Mouse (Mus musculus) left cerebral cortex, adult 9 months (tissue): Measurements from ENCODE around the gene Pdxp.

ENCODE experiments used
- DNase-seq, 2 experiments: peaks; one replicate each; pipeline ENCODE4 v3.0.0; 2022; ENCODE audit warnings: low spot score in 2 of 2

The Pdxp gene

DNA sequence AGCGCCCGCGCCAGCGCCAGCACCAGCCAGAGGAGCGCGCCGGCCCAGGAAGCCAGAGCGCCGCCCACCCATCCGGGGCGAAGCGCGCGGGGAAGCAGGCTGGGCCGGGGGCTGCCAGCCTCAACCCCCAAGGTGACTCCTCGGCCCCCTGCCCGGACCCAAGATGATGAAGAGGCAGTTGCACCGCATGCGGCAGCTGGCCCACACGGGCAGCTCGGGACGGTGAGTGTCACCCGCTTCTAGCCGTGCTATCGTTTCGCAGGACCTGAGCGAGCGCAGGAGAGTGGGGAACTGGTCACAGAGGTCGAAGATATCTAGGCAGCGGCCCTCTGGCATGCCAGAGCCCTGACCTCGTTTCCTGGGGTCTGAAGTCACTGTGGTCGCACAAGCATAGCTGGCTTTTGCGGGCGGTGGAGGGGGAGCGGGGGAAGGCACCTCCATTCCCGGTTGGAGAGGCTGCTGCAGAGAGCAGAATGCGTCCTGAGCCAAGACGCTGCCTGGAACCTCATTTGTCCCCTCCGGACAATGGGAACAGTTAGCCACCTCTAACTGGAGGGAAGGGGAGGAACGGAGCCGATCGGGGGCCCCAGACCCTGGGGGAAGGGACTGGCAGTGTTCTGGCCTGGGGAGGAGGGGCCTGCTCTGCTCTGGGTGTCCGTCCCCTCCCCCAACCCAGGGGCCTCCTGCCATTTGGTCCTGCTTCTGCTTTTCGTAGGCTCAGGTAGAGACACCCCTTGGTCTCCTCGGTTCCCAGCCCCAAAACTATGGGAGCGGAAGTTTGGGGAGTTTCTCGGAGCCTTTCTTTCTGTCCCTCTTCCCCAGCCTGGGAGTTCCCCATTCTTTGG lies 13.8 kb upstream of the Pdxp start, which contains the start of gene Sh3bp1:
Gene Sh3bp1, plus strand, starts transcription at position 29 of the 845 bp plus-strand sequence.
- DNase-seq = no peak

DNA sequence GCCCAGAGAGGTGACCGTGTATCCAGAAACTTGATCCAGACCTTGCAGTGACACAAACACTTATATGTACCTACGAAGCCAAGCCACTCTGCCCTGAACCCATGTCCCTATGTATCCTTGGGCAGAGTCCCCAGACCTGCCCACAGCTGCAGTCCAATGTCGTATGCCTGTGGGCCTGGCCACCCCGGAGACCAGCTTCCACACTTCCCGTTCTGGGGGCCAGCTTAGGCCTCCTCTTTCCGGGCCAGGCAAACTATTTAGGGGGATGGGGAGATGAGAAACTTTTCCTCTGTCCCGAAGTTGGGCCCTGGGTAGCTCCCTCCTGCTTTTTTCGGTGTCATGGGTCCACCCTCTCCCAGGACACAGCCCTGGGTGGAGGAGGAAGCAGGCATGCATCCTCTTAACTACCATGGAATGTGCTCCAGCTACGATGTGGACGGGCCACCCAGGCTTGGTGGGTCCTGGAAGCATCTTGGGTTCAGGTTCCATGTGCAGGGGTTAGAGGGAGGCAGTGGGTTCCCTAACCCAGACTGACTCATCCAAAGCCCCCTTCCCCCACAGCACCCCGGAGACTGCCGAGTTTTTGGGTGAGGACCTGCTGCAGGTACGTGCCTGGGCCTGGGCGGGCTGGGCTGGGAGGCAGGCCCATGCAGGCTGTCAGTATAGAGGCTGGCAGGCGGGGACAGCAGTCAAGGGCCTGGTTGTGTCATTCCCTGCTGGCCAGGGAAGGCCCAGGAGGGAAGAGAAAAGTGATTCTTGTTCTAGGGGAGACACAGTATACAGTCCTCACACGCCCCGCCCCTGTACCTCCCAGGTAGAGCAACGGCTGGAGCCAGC lies 12.9 kb upstream of the Pdxp start:
- no peak for DNase-seq

DNA sequence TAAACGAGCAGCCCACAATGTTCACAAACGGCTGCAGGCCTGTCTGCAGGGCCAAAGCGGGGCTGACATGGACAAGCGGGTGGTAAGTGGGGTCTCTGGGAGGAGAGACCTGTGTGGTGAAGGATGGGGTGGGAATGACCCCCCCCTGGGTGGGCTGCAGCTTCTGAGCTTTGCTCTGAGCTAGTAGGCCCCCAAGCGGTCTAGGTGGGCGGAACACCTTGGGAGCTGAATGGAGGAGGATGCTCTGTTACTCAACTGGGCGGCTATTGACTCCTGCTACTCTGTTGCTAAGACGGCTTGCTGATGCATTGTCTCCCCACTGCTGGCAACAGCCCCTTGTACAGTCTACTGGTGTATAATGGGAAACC lies 12.3 kb upstream of the Pdxp start:
- no peak for DNase-seq

DNA sequence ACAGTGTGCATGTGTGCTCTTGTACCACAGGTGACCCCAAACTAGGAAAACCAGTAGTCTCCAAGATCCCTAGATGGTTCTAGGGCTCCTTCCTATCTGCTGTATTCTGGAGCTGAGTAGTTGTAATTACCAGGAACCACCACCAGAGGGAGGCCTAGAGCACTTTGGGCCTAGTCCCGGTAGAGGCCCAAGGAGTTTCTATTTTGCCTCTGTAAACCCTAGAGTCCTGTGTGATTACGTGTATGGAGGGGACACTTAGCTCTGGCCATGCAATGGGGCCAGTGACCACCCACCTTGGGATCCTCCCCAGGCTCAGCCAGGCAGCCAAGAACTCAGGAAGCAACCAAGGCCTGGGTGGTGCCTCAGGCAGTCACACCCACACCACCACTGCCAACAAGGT lies 10.5 kb upstream of the Pdxp start:
- peak in 1 of 2 experiments; percentile 87 for DNase-seq

DNA sequence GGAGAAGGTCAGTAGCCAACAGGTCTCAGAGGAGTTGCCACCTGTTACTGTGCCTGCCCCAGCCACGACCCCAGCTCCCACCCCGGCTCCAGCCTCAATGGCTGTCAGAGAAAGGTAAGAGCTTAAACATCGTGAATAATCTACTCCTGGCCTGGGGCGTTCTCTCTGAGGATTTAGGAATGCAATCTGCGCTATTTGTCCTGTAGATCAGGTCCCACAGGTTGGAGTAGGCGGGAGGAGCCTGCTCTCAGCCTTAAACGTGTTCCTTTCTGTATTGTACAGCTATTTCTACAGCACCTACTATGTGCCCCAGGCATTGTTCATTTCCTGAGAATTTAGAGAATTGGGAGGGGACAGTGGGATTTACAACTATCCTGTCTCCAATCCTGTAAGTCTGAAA lies 5.3 kb upstream of the Pdxp start:
- DNase-seq = no peak

DNA sequence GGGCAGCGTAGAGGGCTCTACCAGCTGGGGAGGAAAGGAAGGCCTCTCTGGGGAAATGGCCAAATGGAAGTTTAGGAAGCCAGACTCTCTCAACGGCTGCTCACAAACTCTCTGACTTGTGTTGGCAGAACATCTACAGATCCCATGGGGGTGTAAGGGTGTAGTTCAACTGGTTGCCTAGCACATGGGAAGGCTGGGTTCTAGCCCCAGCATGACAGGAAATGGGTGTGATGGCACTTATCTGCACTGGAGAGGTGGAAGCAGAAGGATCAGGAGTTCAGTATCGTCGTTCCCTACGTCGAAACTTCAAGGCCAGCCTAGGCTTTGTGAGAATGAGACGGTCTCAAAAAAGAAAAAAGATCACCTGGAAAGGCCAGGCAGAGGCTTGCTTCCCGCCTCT lies 4.7 kb upstream of the Pdxp start:
- no peak for DNase-seq

DNA sequence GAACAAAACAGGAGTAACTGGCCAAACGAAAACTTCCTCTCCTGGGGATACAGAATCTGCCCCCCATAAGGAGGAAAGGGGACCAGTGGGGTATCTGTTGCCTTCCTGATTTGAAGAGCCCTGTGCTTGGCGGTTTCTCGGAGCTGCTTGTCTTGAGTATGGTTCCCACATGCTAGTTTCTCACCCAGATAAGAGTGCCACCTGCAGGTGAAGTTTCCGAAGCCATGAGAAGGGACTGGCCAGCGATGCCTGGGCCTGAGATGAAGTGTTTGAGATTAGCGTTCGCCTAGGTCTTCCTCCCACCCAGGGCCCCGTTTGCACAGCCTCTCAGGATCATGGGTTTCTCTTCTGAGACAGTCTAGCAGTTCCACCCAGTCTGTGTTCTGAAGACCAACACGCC lies 1.7 kb upstream of the Pdxp start:
- DNase-seq = peak in 1 of 2 experiments; percentile 60

DNA sequence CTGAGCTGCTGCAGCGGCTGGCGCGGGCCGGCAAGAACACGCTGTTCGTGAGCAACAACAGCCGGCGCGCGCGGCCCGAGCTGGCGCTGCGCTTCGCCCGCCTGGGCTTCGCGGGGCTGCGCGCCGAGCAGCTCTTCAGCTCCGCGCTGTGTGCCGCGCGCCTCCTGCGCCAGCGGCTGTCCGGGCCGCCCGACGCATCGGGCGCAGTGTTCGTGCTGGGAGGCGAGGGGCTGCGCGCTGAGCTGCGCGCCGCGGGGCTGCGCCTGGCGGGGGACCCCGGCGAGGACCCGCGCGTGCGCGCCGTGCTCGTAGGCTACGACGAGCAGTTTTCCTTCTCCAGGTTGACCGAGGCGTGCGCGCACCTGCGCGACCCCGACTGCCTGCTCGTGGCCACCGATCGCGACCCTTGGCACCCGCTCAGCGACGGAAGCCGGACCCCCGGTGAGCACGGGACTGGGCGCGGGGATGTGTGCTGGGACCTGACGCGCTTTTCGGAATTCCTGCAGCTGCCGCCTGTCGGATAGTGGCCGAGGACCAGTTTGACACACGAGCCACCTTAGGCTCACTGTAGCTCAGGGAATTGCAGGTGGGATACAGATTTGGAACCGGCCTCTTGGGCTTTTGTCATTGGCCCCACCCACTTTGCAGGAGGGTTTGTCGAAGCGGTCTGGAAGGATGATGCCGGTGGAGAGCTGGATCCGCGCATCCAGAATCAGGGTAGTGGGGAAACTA lies 538 bp downstream of the Pdxp start:
- peak in 1 of 2 experiments; percentile 43 for DNase-seq

DNA sequence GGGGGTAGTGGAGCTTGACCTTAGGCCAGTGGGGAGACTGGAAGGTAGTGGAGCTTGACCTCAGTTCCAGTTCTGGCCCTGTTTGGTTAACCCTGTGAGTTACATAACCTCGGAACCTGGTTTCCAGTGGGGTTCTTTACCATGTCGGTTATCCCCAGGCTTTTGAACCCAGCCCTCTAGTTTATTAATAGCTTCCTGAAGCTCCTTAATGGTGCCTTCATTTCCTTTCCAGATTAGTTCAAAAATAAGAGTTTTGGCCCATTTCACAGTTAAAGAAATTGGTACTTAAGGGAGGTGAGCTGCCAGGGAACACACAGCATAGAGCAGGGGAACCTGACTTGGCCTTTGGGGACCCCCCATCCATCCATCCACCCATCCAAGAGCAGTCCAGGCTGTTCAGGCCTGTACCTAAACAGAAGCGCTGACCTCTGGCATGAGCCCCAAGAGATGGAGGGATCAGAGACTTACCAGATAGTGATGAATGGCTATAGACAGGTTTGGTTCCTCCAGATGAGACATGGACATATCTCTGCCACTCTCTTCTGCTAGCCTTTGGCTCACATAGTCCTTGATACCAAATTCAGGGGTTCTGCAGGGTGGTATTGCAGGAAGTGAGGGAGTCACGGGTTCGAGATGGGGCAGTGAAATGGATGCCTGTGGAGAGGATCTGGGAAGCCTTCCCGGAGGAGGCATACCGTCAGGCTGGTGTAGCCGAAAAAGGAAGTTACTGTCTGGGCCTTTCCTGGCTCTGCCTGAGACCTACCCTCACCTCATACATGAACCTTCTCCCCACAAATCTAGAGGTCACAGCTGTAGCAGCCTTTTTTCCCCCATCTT lies 1.3 kb downstream of the Pdxp start:
- DNase-seq = no peak

DNA sequence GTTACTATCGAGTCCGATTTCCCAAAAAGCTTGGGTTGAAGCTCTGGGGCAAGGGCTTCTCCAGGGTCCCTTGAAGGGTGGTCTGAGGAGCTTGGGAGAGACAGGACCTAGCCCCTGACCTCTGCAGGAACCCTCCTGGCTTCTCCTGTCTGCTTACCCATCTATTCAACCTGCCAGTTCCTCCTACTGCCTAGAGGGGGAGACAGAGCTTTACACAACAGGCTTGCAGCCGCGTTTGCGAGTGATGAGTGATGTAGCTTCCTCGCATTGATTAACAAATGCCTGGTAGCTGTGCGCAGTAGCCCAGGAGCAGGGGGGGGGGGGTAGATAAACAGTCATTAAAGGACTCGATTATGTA lies 1.9 kb downstream of the Pdxp start:
- DNase-seq = peak in 1 of 2 experiments; percentile 85

DNA sequence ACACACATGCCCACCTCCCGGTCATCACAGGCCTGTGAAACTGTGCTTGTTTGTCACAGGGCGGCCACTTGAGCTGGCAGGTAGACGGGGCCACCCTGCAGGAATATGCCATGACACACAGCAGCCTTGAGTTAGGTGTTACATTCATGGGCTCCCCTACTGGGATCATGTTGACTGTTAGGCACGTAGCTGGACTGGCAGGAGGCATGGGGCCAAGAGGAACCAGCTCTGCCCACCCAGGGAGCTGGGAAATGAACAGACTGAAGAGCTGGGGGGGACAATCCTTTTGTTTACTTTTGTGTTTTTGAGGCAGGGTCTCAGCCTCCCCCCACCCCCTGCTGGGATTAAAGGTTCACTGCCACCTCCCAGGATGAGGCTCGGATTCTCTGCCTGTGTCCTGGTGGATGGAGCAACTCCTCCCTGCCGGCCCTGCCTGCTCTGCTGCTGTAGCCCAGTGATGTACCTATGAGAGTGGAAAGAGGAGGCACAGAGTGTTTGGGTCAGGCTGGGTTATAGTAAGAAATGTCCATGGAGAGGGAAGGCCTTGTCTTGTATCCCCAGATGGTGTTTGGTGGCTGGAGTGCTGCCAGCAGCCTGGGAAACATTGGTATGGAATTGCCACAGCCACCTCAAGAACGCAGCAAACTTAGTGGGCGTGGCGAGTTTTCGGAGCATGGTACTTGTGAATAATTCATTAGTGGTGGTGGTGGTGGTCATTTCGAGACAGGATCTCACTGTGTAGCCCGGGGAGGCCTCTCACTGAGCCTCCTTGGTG lies 2.5 kb downstream of the Pdxp start:
- no peak for DNase-seq

DNA sequence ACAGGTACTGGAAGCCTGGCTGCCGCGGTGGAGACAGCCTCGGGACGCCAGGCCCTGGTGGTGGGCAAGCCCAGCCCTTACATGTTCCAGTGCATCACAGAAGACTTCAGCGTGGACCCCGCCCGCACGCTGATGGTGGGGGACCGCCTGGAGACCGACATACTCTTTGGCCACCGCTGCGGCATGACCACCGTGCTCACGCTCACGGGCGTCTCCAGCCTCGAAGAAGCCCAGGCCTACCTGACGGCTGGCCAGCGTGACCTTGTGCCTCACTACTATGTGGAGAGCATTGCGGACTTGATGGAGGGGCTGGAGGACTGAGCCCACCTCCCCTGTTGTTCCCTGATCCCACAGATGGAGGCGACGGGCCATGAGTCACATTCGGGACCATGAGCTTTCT lies 4.4 kb downstream of the Pdxp start:
- DNase-seq = no peak

DNA sequence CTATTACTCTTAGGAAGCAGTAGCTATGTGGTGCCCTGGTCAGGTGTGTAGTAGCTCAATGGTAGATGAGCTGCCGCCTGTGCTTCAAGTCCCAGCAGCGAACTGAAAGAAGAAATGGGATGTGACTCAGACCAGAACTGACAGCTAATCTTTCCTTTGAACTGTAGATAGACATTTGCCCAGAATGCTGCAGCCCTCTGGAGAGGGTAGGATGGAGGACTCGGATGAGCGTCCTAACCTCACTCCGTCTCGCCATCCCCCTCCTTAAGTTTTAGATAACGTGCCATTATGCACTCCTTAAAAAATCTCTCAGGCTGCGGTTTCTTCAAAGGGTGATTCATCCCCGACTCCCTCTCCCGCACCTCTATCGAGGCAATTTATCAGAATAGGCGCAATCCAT lies 6.2 kb downstream of the Pdxp start:
- DNase-seq = no peak

DNA sequence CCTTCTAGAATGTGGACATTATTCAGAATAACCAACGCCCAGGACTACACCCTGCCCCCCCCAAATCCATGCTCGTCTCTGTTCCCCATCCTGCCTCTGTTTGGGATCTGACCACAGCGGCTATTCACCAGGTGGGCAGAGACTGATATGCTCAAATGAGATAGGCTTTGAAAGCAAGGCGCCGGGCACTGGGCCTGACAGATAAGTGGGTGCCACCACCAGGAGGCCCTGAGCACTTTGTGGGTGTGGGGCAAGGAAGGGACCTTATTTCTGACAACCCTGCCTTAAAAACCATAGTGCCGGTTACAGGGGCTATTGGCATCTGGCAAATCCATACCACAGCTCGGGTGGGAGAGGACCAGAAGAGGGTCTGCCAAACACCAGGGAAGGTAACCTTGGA lies 9.0 kb downstream of the Pdxp start:
- no peak for DNase-seq

DNA sequence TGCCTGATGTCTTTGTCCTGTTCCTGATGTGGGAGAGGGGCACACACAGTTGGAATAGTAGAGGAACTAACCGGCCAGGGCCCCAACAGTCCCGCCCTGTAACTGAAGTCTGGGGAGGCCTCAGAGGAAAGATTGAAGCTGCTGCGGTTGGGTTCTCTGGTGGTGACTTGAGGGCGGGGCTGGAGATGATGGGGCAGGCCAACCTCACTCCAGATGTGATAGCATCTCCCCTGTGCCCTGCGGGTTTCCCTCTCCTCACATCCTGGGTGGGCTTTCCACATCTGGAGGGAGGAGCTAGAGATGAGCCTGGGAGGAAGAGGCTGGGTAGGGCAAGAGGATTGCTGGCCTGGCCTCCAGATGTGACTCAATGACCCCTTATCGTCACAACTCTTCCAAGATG lies 9.9 kb downstream of the Pdxp start:
- DNase-seq = no peak

DNA sequence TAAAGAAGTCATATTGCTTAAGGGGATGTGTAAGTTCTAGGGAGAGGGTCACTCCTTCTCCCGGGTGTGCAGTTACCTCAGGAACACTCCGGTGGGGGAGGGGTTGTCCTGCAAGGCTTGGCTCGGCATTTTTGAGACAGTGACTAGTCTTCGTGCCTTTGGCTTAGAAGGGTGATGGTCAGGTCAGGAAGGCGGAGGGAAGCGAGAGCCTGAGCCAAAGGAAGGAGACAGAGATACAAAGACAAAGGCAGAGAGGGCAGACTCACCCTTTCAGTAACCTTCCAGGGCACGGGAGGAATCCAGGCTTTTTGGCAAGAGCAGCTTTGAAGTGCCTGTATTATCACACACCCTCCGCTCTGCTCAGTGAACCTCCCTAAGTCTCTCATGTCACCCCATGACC lies 11.4 kb downstream of the Pdxp start:
- DNase-seq = no peak

DNA sequence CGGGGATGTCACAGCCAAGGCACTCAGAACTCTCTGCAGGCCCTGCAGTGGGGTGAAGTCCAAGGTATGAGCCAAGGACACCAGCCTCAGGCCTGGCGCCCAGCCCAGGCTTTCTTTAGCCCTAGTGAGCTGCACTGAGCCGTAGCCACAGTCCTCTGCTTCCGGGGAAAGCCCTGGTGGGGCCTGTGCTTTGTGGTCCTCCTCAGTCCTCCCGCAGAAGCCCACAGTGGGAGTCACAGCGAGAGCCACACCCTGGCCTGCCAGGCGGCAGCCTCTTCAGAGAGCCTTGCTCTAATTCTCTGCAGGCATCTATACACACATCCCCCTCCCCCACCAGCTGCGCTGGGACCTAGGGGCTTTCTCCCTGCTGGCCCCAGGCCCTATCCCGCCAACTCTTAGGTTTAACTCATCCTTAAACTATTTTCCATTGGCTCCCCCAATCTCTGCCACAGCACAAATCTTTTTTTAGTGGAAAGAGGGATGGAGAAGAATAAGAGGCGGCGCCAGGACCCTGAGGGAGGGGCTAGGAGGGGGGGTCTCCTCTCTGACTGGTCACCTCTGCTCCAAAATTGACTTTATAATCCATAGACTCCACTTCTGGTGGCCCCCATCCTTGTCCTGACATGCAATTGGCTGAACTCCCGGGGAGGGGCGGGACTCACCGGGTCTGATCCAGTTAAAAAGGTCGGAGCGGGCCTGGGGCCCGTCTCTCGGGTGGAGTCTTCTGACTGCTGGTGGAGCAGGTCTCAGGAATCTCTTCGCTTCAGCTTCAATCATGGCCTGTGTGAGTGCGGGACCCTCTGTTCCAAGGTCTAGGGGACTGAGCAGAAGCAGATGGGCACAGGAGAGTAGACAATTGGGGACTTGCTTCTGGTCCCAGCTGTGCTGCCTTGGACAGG lies 12.6 kb downstream of the Pdxp start, which contains the start of gene Lgals1:
Gene Lgals1, plus strand, starts transcription at position 705 of the 899 bp plus-strand sequence.
- DNase-seq = peak in 1 of 2 experiments; percentile 45

DNA sequence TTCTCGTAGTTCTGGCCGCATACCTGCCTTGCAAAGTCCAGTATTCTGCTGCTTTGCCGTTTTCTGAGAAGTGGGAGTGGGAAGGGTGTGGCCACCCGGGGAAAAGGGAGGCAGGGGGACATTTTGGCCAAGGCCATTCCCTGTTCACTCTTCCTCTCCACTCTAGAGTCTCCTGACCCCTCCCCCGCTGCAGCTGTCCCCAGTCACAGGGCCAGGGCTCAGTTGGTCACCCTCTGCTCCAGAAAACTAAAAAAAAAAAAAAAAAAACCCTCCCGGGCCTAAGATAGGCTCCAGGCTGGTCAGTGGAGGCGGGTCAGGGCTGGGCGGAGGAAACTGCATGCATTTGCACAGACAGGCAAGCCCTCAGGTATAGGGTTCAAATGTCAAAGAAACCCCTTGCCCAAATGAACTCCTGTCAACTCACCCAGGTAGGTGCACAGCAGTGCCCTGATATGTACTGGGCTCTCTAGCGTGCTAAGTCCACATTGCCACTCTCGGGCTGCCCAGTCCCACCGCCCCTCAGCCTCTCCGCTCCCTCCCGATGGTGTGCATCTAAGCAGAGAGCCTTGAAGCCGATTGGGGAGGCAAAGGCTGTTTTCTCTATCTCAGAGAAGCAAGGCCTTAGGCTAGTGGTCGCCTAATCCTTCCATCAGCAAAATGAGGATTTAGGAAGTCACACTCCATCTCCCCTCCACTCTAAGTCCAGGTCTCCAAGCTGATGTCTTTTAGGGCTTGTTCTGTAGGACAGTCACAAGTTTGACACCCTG lies 13.5 kb downstream of the Pdxp start:
- DNase-seq = no peak
